Mouse (Mus musculus) hindbrain, embryonic 11.5 days (tissue): Measurements from ENCODE around the gene Cnot6. TPM values are rescaled to one million over a fixed set of nuclear protein-coding genes. Genes with fewer than 3 reads are reported as not detected.

Source experiments
- ATAC-seq: fragments of 200-750 bp; cut with Nextera tagmentation; 2 replicates; pipeline ENCODE4 v1.8.0; 2017; ENCODE audit warnings: mild to moderate bottlenecking, moderate TSS enrichment, moderate library complexity; ENCODE audit not compliant: low FRiP score
- DNase-seq: peaks from one replicate; pipeline ENCODE4 v3.0.0-alpha.2; 2015; ENCODE audit warnings: low spot score
- H3K27ac ChIP-seq: fragments of 300-500 bp; sonication (generic); 2 replicates; pipeline ENCODE4 v1.5.1; 2014; ENCODE audit warnings: mild to moderate bottlenecking, low read depth, low read length
- H3K27me3 ChIP-seq: fragments of 300-500 bp; sonication (generic); 2 replicates; pipeline ENCODE4 v1.6.1; 2014; ENCODE audit warnings: mild to moderate bottlenecking, low read length, moderate library complexity, mixed read lengths; ENCODE audit not compliant: control insufficient read depth, insufficient read depth
- H3K36me3 ChIP-seq: fragments of 300-500 bp; sonication (generic); 2 replicates; pipeline ENCODE4 v1.6.1; 2014; ENCODE audit warnings: mild to moderate bottlenecking, low read length, moderate library complexity, mixed read lengths; ENCODE audit not compliant: control insufficient read depth, insufficient read depth
- H3K4me1 ChIP-seq: fragments of 300-500 bp; sonication (generic); replicated peaks from 2 replicates; pipeline ENCODE4 v1.6.1; 2014; ENCODE audit warnings: low read length, mixed read lengths; ENCODE audit not compliant: control insufficient read depth, insufficient read depth
- H3K4me2 ChIP-seq: fragments of 300-500 bp; sonication (generic); replicated peaks from 2 replicates; pipeline ENCODE4 v1.6.1; 2014; ENCODE audit warnings: mild to moderate bottlenecking, low read depth, low read length
- H3K4me3 ChIP-seq: fragments of 300-500 bp; sonication (generic); 2 replicates; pipeline ENCODE4 v1.5.1; 2014; ENCODE audit warnings: low read depth, low read length
- H3K9ac ChIP-seq: fragments of 300-500 bp; sonication (generic); 2 replicates; pipeline ENCODE4 v1.6.1; 2014; ENCODE audit warnings: low read depth, low read length
- H3K9me3 ChIP-seq: fragments of 300-500 bp; sonication (generic); 2 replicates; pipeline ENCODE4 v1.6.1; 2016; ENCODE audit warnings: low read length; ENCODE audit not compliant: control insufficient read depth
- WGBS: fragments of 180-500 bp; shearing (Covaris S2); extraction: QIAGEN DNeasy Blood & Tissue Kit; methylation state at CpG from one replicate; pipeline ENCODE4 v1.1.7; 2014; 5-methylcytosine and 5-hydroxymethylcytosine counted together
- polyA plus RNA-seq: library from polyadenylated mRNA; unstranded; fragments of >200 nt; fragmentation: Nextera tagmentation; extraction: Ambion mirVana; gene quantifications from 2 replicates; pipeline ENCODE4 v1.2.1, GENCODE M21; 2014

Cnot6 gene
- polyA plus RNA-seq, 1 experiment from 2014 or later = 65.3 TPM

- H3K9ac ChIP-seq = no peak overlapping the region
- no peaks in the 10 kb centered on the region for H3K36me3 ChIP-seq
- peak overlapping the region; percentile 19; the same call in 1 of the 2 replicates for H3K4me2 ChIP-seq
- DNase-seq = no peak
- ATAC-seq = no peak
- no peak overlapping the region for H3K27ac ChIP-seq
- H3K4me3 ChIP-seq = no peak overlapping the region
- peaks cover 3% of the 10 kb centered on the region; the same call in 1 of the 2 replicates for H3K4me1 ChIP-seq
- no peaks in the 10 kb centered on the region for H3K9me3 ChIP-seq
- peaks cover 35% of the 10 kb centered on the region for H3K27me3 ChIP-seq
- 9% methylated on average over 22 of the region's 22 CpGs for WGBS
Measured at GRCm38 (mm10) chr11:49634101-49634500, 78.4 kb downstream of the Cnot6 start.

- ATAC-seq (no peak), DNase-seq (no peak)
- Histone ChIP-seq H3K27ac (no peak overlapping the region), H3K36me3 (no peaks in the 10 kb centered on the region), H3K9ac (no peak overlapping the region), H3K4me3 (no peak overlapping the region), H3K27me3 (peaks cover 35% of the 10 kb centered on the region), H3K4me1 (peaks cover 3% of the 10 kb centered on the region; the same call in 1 of the 2 replicates), H3K9me3 (no peaks in the 10 kb centered on the region), H3K4me2 (no peak overlapping the region)
- WGBS = 95% methylated on average over 2 of the region's 2 CpGs
Measured at GRCm38 (mm10) chr11:49632256-49632655, 80.3 kb downstream of the Cnot6 start.

- no peak for ATAC-seq
- H3K9ac ChIP-seq = no peak overlapping the region
- no peak overlapping the region for H3K27ac ChIP-seq
- no peak overlapping the region for H3K4me3 ChIP-seq
- peaks cover 26% of the 10 kb centered on the region for H3K27me3 ChIP-seq
- no peak for DNase-seq
- peaks cover 3% of the 10 kb centered on the region; the same call in 1 of the 2 replicates for H3K4me1 ChIP-seq
- H3K36me3 ChIP-seq = no peaks in the 10 kb centered on the region
- no peak overlapping the region for H3K4me2 ChIP-seq
- WGBS = 26% methylated on average over 3 of the region's 3 CpGs
- no peaks in the 10 kb centered on the region for H3K9me3 ChIP-seq
Measured at GRCm38 (mm10) chr11:49631154-49631553, 81.4 kb downstream of the Cnot6 start.

- ATAC-seq (no peak), DNase-seq (no peak)
- Histone ChIP-seq H3K36me3 (no peaks in the 10 kb centered on the region), H3K9ac (no peak overlapping the region), H3K27ac (no peak overlapping the region), H3K4me2 (no peak overlapping the region), H3K4me1 (no peaks in the 10 kb centered on the region), H3K9me3 (no peaks in the 10 kb centered on the region), H3K27me3 (no peaks in the 10 kb centered on the region), H3K4me3 (no peak overlapping the region)
- 66% methylated on average over 8 of the region's 8 CpGs for WGBS
Measured at GRCm38 (mm10) chr11:49626748-49627147, 85.8 kb downstream of the Cnot6 start.

- WGBS = 62% methylated on average over 15 of the region's 15 CpGs
- DNase-seq (no peak), ATAC-seq (0 out of 2 replicates have a peak, but pooled peaks have one; percentile 45)
- Histone ChIP-seq H3K27me3 (no peaks in the 10 kb centered on the region), H3K36me3 (no peaks in the 10 kb centered on the region), H3K9ac (no peak overlapping the region), H3K27ac (no peak overlapping the region), H3K4me1 (no peaks in the 10 kb centered on the region), H3K9me3 (no peaks in the 10 kb centered on the region), H3K4me3 (no peak overlapping the region), H3K4me2 (no peak overlapping the region)
Measured at GRCm38 (mm10) chr11:49625863-49626262, 86.7 kb downstream of the Cnot6 start.

GRCm38 (mm10) chr11:49624156-49624555 is 88.4 kb downstream of the Cnot6 start:
- ATAC-seq = no peak
- Histone ChIP-seq H3K27me3 (no peaks in the 10 kb centered on the region), H3K4me3 (no peak overlapping the region), H3K4me1 (no peaks in the 10 kb centered on the region), H3K4me2 (no peak overlapping the region), H3K9ac (no peak overlapping the region), H3K9me3 (no peaks in the 10 kb centered on the region), H3K27ac (no peak overlapping the region), H3K36me3 (no peaks in the 10 kb centered on the region)
- WGBS = 80% methylated on average over 3 of the region's 3 CpGs
- no peak for DNase-seq

DNA sequence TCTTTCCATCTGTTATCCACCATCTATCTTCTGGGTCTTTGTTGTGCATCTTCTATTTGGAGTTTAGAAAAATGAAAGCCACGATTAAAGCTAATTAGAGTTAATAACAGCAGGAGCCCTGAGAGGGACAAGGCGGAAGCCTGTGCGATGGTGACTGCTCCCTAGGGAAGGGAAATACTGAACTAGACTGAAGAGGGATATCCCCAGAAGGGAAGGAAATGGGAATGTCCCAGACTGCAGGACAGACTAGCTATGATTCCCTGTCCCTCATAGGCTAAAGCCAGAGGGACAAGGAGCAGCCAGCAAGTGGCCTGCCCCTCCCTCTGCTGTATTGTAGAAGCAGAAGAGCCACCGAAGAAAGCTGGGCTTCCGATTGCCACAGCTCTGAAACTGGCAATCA is 90.6 kb downstream of the Cnot6 start:
- Histone ChIP-seq H3K9me3 (no peaks in the 10 kb centered on the region), H3K4me2 (no peak overlapping the region), H3K4me1 (no peaks in the 10 kb centered on the region), H3K27me3 (no peaks in the 10 kb centered on the region), H3K4me3 (no peak overlapping the region), H3K36me3 (no peaks in the 10 kb centered on the region), H3K9ac (no peak overlapping the region), H3K27ac (no peak overlapping the region)
- ATAC-seq = no peak
- 85% methylated on average over 5 of the region's 5 CpGs for WGBS
- no peak for DNase-seq

Other genes with a start within 250 kb of the Cnot6 start
- not detected in 2 replicates for gene Olfr1386, start 247.7 kb downstream of the Cnot6 start, polyA plus RNA-seq
- not detected in 2 replicates for gene Olfr1385, start 223.7 kb downstream of the Cnot6 start, polyA plus RNA-seq
- gene Olfr1384, start 206.0 kb downstream of the Cnot6 start, polyA plus RNA-seq = not detected in 2 replicates
- gene Olfr1383, start 193.1 kb downstream of the Cnot6 start, polyA plus RNA-seq = not detected in 2 replicates
- gene Olfr1382, start 184.5 kb downstream of the Cnot6 start, polyA plus RNA-seq = not detected in 2 replicates
- not detected in 2 replicates for gene Olfr1381, start 169.3 kb downstream of the Cnot6 start, polyA plus RNA-seq
- gene Olfr1380, start 155.8 kb downstream of the Cnot6 start, polyA plus RNA-seq = not detected in 2 replicates
- gene Flt4, start 103.5 kb downstream of the Cnot6 start, polyA plus RNA-seq = 3.0 and 3.1 TPM in 2 replicates
- not detected in 2 replicates for gene Scgb3a1, start 49.1 kb downstream of the Cnot6 start, polyA plus RNA-seq
- 13.0 and 14.5 TPM in 2 replicates for gene Gfpt2, start 81.5 kb upstream of the Cnot6 start, polyA plus RNA-seq
- 49.3 and 52.9 TPM in 2 replicates for gene Mapk9, start 134.0 kb upstream of the Cnot6 start, polyA plus RNA-seq
- 4.5 and 4.6 TPM in 2 replicates for gene Rasgef1c, start 189.1 kb upstream of the Cnot6 start, polyA plus RNA-seq